Mouse (Mus musculus) urinary bladder, postnatal 14 days (tissue): ENCODE measurements around the gene Rimbp2.
"Not testable (repeated sequence)": the region's sequence is repeated elsewhere in the genome, so short reads cannot be mapped to it uniquely, and the experiment has no call there.

ENCODE experiments used
- DNase-seq: peaks from one replicate; pipeline ENCODE4 v3.0.0; 2021; ENCODE audit warnings: low spot score

Gene Rimbp2

DNA sequence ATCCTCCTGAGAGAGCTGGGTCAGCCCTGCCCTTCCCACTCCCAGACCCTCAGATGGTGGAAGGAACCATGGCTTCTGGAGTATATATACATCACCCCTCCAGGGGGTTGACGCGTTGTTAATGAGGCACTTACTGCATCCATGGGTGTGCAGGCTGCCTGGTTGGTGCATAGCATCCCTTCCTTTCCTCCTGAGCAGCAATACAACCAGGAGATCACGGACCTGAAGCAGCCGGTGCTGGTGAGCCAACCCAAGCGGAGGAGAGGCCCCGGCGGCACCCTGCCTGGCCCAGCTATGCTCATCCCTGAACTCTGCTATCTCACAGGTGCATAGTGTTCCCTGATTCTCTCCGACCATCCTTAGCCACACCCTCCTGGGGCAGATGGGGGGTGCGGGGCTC lies 208.1 kb downstream of the Rimbp2 start:
- no peak for DNase-seq

DNA sequence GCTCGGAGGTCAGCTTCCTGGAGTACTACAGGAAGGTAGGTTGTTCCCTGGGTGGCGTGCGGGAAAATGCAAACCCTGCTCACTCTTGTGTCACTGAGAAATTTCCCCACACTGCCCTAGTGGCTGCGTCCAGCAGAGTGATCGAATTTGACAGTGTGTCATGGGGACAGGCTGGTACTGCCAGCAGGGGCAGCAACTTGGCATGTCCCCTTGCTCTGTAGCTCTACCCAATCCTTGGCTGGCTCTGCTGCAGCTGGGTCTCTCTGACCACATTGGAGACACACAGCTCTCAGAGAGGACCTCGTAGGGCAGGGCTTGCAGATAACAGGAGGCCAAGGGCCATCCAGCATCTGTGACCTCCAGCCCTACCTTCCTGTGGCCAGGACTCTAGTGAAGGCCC lies 208.9 kb downstream of the Rimbp2 start:
- no peak for DNase-seq

DNA sequence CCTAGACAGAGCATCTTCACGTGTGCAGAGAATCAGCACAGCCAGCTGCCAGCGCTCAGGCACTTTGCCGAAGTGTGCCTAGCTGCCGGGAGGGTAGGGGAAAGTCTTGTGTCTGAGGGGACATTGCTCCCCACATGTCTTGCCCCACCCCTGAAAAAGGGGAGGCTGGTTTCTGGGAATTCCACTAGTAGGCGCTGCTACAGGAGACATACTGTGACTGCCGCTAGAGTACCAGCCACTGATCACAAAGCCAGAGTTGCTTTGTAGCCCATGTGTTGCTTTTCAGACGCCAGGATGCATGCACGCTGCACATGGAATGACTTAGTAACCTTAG lies 213.5 kb downstream of the Rimbp2 start:
- no peak for DNase-seq

DNA sequence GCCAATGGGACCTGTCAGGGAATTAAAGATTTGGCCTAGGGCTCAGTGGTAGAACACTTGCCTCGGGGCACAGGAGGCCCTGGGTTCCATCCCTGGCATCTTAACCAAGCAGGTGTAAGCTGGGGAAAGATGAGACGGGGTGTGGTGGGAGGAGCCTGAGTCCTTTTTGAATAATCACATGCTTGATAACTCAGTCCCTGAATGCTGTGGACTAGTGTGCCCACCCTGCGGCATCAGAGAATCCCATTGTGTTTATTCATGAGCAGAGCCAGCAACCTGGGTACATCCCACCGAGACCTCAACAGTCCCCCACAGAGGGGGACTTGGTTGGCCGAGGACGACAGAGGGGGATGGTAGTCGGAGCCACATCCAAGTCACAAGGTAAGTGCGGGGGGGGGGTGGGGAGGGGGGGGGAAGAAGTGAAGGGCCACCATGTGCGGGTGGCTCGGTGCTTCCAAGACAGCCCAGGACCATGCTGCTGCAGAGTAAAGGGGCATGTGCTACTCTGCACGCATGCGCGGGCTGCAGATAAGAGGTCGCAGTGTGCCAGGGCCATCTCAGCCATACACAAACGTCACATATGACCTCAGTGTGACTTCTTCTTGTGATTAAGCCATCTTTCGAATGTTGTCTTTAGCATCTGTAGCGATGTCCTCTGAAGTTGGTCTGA lies 214.0 kb downstream of the Rimbp2 start:
- no peak for DNase-seq

DNA sequence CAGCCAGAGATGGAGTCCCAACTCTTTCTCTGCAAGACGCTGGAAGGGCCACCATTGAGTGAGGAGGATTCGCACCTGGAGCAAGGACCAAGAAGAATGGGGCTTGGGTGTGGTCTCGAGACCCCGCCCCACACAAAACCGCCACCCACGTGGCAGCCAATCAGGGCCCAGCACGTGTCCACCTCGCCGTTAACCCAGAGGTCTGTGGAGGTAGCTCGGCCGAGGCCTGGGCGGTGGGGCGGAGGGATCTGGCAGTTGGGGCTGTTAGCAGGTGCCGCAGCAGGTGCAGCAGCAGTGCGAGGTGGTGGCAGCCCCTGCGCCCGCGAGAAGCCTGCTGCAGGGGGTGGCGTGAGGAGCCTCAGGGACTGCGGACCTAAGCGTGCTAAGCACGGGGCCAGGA lies 217.4 kb downstream of the Rimbp2 start:
- no peak for DNase-seq

DNA sequence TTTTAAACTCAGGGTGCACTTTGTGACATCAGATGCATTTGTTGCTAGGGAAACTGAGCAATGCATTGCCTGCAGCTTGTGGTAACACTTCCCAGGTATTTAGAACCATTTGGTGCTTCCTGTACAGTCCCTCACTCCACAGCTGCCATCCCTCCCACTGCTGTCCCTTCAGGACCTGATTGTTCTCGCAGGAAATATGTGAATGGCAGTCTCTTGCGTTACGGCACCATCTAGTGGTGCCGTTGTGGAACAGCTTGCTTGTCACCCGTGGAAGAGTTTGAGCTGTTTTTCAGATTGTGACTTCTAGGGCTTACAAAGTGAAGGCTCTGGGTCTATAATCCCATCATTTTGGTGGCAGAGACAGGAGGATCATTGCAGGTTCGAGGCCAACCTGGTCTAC lies 219.3 kb downstream of the Rimbp2 start:
- peak; percentile 46 for DNase-seq

DNA sequence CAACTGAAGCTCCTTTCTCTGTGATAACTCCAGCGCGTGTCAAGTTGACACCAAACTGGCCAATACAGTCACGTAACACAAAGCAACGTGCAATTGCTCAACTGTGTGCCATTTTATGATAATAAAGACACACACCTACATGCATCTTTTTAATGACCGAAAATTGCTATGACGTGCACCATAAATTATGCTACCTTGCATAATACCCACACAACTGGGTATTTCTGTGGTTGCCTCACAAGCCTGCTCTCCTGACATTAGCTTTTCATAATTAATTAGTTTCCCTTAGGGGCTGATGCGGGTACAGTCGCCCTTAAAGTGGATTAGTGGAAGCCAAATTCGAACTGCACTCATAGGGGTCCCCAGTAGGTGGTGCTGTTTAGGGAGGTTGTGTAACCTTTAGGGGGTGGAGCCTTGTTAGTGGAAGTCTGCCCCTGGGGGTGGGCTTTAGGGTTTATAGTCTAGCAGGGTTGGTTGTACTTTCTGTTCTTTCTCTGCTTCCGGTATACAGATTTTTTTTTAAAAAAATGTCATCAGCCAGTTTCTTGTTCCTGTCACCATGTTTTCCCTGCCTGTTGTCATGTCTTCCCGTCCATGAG lies 220.8 kb downstream of the Rimbp2 start:
- DNase-seq, result no peak

DNA sequence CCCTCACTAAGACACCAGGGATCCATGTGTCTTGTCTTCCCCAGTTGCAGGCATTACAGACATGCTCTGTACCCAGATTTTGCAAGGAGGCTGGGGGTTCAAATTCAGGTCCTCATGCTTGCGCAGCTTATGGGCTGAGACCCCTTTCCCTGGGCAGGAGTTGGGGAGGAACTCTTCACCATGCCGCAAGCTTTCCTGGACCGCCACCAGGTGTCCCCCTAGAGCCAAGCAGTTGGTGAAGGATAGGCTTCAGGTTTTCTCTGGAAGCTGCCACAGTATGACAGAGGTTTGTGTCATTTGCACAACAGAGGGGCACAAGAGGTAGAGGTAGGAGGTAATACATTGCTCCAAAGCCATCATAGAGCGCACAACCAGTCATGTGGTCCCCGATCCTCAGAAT lies 222.7 kb downstream of the Rimbp2 start:
- no peak for DNase-seq

DNA sequence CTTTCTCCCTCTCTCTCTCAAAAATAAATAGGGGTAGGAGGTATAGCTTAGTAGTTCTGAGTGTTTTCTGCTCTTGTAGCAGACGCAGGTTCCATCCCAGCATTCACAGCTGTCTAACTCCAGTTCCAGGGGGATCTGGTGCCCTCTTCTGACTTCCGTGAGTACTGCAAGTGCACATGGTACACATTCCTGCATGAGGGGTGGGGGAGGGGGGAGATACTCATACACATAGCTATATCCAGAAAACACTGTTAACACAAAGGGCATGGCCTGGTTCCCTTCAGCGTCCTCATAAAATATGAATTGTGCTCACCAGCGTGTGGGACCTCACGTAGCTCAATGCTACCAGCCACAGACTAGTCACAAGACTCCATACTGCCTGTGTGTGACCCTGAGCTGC lies 223.9 kb downstream of the Rimbp2 start:
- no peak for DNase-seq

DNA sequence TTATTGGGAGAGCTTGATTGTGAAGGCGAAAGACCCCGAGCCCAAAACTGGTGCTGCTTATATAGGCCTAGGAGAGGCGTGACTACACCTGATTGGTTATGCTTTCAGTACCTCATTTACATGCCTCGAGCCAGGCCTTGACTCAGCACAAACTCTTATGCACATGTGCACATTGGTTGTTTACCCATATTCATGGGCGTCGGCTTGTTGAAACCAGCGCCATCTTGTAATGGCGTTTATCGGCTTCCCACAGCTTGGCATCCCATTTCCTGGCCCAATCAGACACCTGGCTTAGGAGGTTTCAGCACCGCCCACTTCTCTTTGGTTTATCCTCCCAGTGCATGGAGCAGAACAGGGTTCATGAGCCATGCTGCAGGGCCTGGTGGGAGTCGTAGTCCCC lies 232.8 kb downstream of the Rimbp2 start:
- not testable (repeated sequence) for DNase-seq

DNA sequence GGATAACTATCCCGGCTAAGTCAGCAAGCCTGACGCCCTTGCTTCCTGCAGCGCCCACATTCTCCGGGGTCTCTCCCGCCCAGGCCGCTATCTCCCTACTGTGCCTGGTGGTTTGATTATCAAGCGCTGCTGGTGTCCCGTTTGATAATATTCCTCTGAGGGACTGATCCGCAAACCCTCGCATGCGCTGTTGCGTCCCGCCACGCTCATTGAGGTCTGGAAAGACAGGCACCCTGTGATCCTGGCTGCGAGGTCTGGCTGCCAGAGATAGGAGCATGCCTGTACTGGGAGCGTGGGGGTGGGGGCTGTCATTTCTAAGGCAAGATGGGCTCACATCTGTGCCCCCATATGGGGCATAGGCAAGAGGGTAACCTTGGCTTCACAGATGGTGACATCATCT lies 238.1 kb downstream of the Rimbp2 start:
- DNase-seq, result no peak

DNA sequence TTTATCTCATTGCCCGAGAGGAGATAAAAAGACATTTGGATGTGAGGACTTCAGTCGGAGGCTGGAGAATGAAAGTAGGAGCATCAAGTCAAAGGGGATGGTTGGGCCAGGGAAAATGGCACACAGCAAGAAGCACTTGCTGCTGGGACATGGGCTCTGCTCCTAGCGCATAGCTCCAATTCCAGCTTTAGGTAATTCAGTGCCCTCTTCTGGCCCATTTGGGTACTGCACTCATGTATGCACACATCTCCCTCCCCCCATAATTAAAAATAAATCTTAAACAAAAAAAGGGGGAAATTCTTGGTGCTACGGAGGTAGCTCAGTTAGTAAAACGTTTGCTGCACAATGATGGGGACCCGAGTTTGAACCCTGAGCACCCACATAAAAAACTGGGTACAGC lies 241.4 kb downstream of the Rimbp2 start:
- peak; percentile 14 for DNase-seq

DNA sequence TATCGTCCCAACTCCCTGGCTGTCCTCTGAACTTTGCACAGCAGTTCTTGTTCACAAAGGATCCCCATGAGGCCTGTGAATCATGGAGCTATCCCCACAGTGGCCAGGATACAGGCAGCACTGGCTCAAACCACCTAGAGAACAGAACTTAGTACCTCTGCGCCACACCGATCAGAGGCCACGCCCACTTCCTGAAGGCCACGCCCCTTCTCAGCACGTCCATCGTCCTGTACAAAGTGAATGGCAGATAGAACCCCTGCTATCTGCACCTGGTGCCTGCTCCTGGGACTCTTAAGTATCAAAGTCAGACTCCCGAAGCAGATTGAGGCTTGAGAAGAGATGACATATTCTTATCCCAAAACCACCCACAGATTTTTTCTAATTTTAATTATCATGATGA lies 242.7 kb downstream of the Rimbp2 start:
- DNase-seq, result no peak

DNA sequence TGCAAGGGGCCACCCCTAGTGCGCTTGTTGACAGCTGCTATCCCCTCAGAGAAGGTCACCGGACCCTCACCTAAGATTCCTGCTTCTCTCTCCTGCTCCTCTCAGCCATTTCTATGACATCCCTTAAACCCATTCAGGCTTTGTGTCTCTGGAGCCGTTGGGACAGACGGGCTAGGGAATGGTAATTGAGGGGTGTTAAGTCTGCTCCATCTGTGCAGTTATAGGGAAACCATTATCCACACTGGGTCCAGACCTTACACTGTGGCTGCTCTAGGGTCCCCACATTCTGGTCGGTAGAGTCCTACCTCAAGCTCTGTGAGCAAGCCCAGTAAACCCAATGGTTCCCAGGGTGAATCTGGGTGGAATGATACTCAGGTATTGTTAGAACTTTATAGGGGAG lies 244.4 kb downstream of the Rimbp2 start:
- DNase-seq, result no peak
